Mouse (Mus musculus) induced T-regulatory cell, adult 2 months (primary cell): ENCODE data around the gene Vwa5b1.

Source experiments
- DNase-seq: peaks from one replicate; pipeline ENCODE4 v3.0.0-alpha.2; 2012; ENCODE audit warnings: low read depth

Gene Vwa5b1

GRCm38 (mm10) chr4:138635428-138636145 is at the start of gene Vwa5b1:
Gene Vwa5b1 (minus strand): TSS chr4:138635884.
- no peak for DNase-seq

GRCm38 (mm10) chr4:138682760-138683159 is 47.1 kb upstream of the Vwa5b1 start:
- DNase-seq = no peak

GRCm38 (mm10) chr4:138680124-138680523 is 44.4 kb upstream of the Vwa5b1 start:
- no peak for DNase-seq

GRCm38 (mm10) chr4:138677579-138677978 is 41.9 kb upstream of the Vwa5b1 start:
- DNase-seq = no peak

- DNase-seq = peak; percentile 2
Measured at GRCm38 (mm10) chr4:138676480-138676879, 40.8 kb upstream of the Vwa5b1 start.

- DNase-seq = no peak
Measured at GRCm38 (mm10) chr4:138672160-138672559, 36.5 kb upstream of the Vwa5b1 start.

GRCm38 (mm10) chr4:138670093-138670889 is 34.6 kb upstream of the Vwa5b1 start:
- no peak for DNase-seq

GRCm38 (mm10) chr4:138666521-138666920 is 30.8 kb upstream of the Vwa5b1 start:
- no peak for DNase-seq

GRCm38 (mm10) chr4:138659936-138660602 is 24.4 kb upstream of the Vwa5b1 start:
- no peak for DNase-seq

- no peak for DNase-seq
Measured at GRCm38 (mm10) chr4:138653056-138653455, 17.4 kb upstream of the Vwa5b1 start.

- no peak for DNase-seq
Measured at GRCm38 (mm10) chr4:138651881-138652280, 16.2 kb upstream of the Vwa5b1 start.

GRCm38 (mm10) chr4:138648096-138648635 is 12.5 kb upstream of the Vwa5b1 start:
- no peak for DNase-seq

- DNase-seq = no peak
Measured at GRCm38 (mm10) chr4:138642272-138642671, 6.6 kb upstream of the Vwa5b1 start.

- DNase-seq = no peak
Measured at GRCm38 (mm10) chr4:138636146-138636511, 445 bp upstream of the Vwa5b1 start.

GRCm38 (mm10) chr4:138628256-138628655 is 7.4 kb downstream of the Vwa5b1 start:
- no peak for DNase-seq

- DNase-seq = no peak
Measured at GRCm38 (mm10) chr4:138614454-138614853, 21.2 kb downstream of the Vwa5b1 start.

- no peak for DNase-seq
Measured at GRCm38 (mm10) chr4:138601926-138602325, 33.8 kb downstream of the Vwa5b1 start.

GRCm38 (mm10) chr4:138597904-138598347 is 37.8 kb downstream of the Vwa5b1 start:
- peak; percentile 28 for DNase-seq

GRCm38 (mm10) chr4:138596391-138597130 is 39.1 kb downstream of the Vwa5b1 start:
- no peak for DNase-seq

- no peak for DNase-seq
Measured at GRCm38 (mm10) chr4:138584946-138585345, 50.7 kb downstream of the Vwa5b1 start.

- no peak for DNase-seq
Measured at GRCm38 (mm10) chr4:138582446-138582845, 53.2 kb downstream of the Vwa5b1 start.

GRCm38 (mm10) chr4:138578406-138578805 is 57.3 kb downstream of the Vwa5b1 start:
- no peak for DNase-seq
